Mouse (Mus musculus) skeletal muscle tissue, postnatal 0 days (tissue): ENCODE results near the gene Ccnd1. TPM values are rescaled to one million over a fixed set of nuclear protein-coding genes. Genes with fewer than 3 reads are reported as not detected.

Source experiments
- polyA plus RNA-seq: library from polyadenylated mRNA; unstranded; fragments of >200 nt; fragmentation: Nextera tagmentation; extraction: Ambion mirVana; gene quantifications from 2 replicates; pipeline ENCODE4 v1.2.1, GENCODE M21; 2015

Ccnd1 gene
- 37.4 and 53.7 TPM in 2 replicates for polyA plus RNA-seq

DNA sequence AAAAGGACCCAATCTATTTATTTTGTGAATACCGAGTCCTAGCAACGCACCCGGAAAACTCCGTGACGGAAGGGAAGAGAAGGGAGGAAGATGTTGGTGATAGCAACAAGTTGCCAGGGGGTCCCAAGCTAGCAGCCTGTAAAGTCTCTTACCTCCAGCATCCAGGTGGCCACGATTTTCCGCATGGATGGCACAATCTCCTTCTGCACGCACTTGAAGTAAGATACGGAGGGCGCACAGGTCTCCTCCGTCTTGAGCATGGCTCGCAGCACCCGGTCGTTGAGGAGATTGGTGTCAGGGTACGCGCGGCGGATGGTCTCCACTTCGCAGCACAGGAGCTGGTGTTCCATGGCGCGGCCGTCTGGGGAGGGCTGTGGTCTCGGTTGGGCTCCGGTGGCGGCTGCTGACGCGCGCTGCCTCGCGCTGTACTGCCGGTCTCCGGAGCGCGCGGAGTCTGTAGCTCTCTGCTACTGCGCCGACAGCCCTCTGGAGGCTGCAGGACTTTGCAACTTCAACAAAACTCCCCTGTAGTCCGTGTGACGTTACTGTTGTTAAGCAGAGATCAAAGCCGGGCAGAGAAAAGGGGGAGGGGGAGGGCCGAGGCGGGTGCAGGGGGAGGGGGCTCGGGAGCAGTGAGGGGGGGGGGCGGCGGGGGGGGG is at the start of gene Ccnd1:
Ccnd1 (minus strand) TSS at position 582 of the 659 bp plus-strand sequence.

GRCm38 (mm10) chr7:144914948-144915750 is 24.6 kb downstream of the Ccnd1 start, which contains the start of gene LTO1:
LTO1 (plus strand) TSS chr7:144915100.

DNA sequence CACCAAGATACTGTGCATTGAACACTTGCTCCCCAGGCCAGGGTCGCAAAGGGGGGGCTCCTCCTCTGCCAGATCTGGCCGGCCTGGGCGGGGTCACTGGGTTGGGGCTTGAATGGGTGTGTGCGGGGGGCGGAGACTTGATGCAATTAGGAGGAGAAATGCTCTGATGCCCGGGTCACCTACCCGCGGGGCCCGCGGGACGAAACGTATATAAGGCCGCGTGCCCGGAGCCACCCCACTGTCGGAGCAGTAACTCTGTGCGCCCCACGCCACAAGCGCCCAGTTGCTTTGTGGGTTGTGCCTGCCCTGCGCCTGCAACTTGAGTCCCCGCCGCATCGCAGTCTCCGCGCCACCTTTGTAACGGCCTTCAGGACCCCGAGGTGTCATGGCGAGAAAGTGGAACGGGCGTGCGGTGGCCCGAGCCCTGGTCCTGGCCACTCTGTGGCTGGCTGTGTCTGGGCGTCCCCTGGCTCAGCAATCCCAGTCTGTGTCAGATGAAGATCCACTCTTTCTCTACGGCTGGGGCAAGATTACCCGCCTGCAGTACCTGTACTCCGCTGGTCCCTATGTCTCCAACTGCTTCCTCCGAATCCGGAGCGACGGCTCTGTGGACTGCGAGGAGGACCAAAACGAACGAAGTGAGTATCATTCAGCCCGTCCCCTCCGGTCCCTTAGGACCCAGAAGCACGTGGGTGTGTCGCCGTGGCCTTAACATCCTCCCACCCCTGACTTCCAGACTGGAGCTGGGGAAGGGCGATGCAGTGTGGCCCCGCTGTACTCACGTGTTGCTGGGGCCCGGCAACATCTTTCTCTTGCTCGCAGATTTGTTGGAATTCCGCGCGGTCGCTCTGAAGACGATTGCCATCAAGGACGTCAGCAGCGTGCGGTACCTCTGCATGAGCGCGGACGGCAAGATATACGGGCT is 43.2 kb downstream of the Ccnd1 start, which contains the start of gene Fgf15:
Fgf15 (plus strand) TSS at position 238 of the 925 bp plus-strand sequence.

Other genes with a start within 250 kb of the Ccnd1 start
- 4.0 and 4.4 TPM in 2 replicates for gene Ano1, start 188.0 kb downstream of the Ccnd1 start, polyA plus RNA-seq
- not detected in 2 replicates for gene Fgf3, start 101.8 kb downstream of the Ccnd1 start, polyA plus RNA-seq
- gene Fgf4, start 92.6 kb downstream of the Ccnd1 start, polyA plus RNA-seq: 0.04 and 0.09 TPM in 2 replicates
- gene Fgf15, start 43.4 kb downstream of the Ccnd1 start, polyA plus RNA-seq: not detected in 2 replicates
- gene LTO1, start 24.8 kb downstream of the Ccnd1 start, polyA plus RNA-seq: 10.7 and 11.8 TPM in 2 replicates